Mouse (Mus musculus) R1 (cell line): ENCODE measurements around the gene Wdr95.
A peak's percentile ranks its signal among the peaks of the same experiment; 100 is the strongest.

ENCODE experiments used
- DNase-seq: peaks from one replicate; pipeline ENCODE4 v3.0.0-alpha.2; 2018; ENCODE audit warnings: low read depth, low spot score

Gene Wdr95

GRCm38 (mm10) chr5:149527999-149528729 lies at the start of gene Wdr95:
Gene Wdr95 (plus strand): TSS chr5:149528679.
- DNase-seq, result no peak

- DNase-seq, result no peak
Observed at GRCm38 (mm10) chr5:149481920-149482319, 46.6 kb upstream of the Wdr95 start.

- DNase-seq, result peak; percentile 81
Observed at GRCm38 (mm10) chr5:149483321-149484052, 45.0 kb upstream of the Wdr95 start.

GRCm38 (mm10) chr5:149484270-149484669 lies 44.2 kb upstream of the Wdr95 start:
- peak; percentile 20 for DNase-seq

GRCm38 (mm10) chr5:149485447-149485846 lies 43.0 kb upstream of the Wdr95 start:
- no peak for DNase-seq

- peak; percentile 80 for DNase-seq
Observed at GRCm38 (mm10) chr5:149488360-149489021, 40.0 kb upstream of the Wdr95 start.

- peak; percentile 40 for DNase-seq
Observed at GRCm38 (mm10) chr5:149489136-149489535, 39.3 kb upstream of the Wdr95 start.

- peak; percentile 21 for DNase-seq
Observed at GRCm38 (mm10) chr5:149490275-149490674, 38.2 kb upstream of the Wdr95 start.

- no peak for DNase-seq
Observed at GRCm38 (mm10) chr5:149495655-149496054, 32.8 kb upstream of the Wdr95 start.

GRCm38 (mm10) chr5:149496401-149497066 lies 31.9 kb upstream of the Wdr95 start:
- DNase-seq, result no peak

- DNase-seq, result peak; percentile 53
Observed at GRCm38 (mm10) chr5:149499936-149500335, 28.5 kb upstream of the Wdr95 start.

GRCm38 (mm10) chr5:149503423-149504175 lies 24.9 kb upstream of the Wdr95 start:
- no peak for DNase-seq

- DNase-seq, result no peak
Observed at GRCm38 (mm10) chr5:149504985-149505384, 23.5 kb upstream of the Wdr95 start.

- peak; percentile 53 for DNase-seq
Observed at GRCm38 (mm10) chr5:149506033-149506432, 22.4 kb upstream of the Wdr95 start.

- no peak for DNase-seq
Observed at GRCm38 (mm10) chr5:149508094-149509029, 20.1 kb upstream of the Wdr95 start.

GRCm38 (mm10) chr5:149510323-149510722 lies 18.2 kb upstream of the Wdr95 start:
- DNase-seq, result no peak

GRCm38 (mm10) chr5:149512695-149513094 lies 15.8 kb upstream of the Wdr95 start:
- no peak for DNase-seq

GRCm38 (mm10) chr5:149513438-149514086 lies 14.9 kb upstream of the Wdr95 start:
- DNase-seq, result no peak

GRCm38 (mm10) chr5:149514087-149514671 lies 14.3 kb upstream of the Wdr95 start:
- peak; percentile 47 for DNase-seq
